Mouse (Mus musculus) heart, embryonic 14.5 days (tissue): ENCODE data around the gene Nsun3. TPM values are rescaled to one million over a fixed set of nuclear protein-coding genes. Genes with fewer than 3 reads are reported as not detected.
"Not testable (repeated sequence)": the region's sequence is repeated elsewhere in the genome, so short reads cannot be mapped to it uniquely, and the experiment has no call there.

Experiments used
- ATAC-seq: fragments of 200-750 bp; cut with Nextera tagmentation; 2 replicates; pipeline ENCODE4 v1.8.0; 2017; ENCODE audit warnings: low read depth, moderate TSS enrichment; ENCODE audit not compliant: insufficient number of reproducible peaks, insufficient read depth, low FRiP score
- H3K27ac ChIP-seq, 2 experiments: fragments of 200-500 bp in 1 of 2; fragments of 300-500 bp in 1 of 2; sonication (generic) in 1 of 2; replicated peaks in 1 of 2; 2 replicates each; pipeline ENCODE4 v1.5.1; 2012 to 2014; ENCODE audit warnings: low read depth in 2 of 2, low read length in 2 of 2, control low read depth in 1 of 2, mild to moderate bottlenecking in 1 of 2, mixed read lengths in 1 of 2; ENCODE audit not compliant: control insufficient read depth in 1 of 2, insufficient read depth in 1 of 2
- H3K27me3 ChIP-seq: fragments of 300-500 bp; sonication (generic); 2 replicates; pipeline ENCODE4 v1.6.1; 2014; ENCODE audit warnings: mild to moderate bottlenecking, low read length, control low read depth; ENCODE audit not compliant: control insufficient read depth, insufficient read depth
- H3K36me3 ChIP-seq: fragments of 300-500 bp; sonication (generic); 2 replicates; pipeline ENCODE4 v1.6.1; 2014; ENCODE audit warnings: mild to moderate bottlenecking, control low read depth, low read length, mixed read lengths; ENCODE audit not compliant: control insufficient read depth, insufficient read depth
- H3K4me1 ChIP-seq, 2 experiments: fragments of 200-500 bp in 1 of 2; fragments of 300-500 bp in 1 of 2; sonication (generic) in 1 of 2; 2 replicates each; pipeline ENCODE4 v1.6.1; 2012 to 2014; ENCODE audit warnings: low read length in 2 of 2, control low read depth in 1 of 2, mixed read lengths in 1 of 2; ENCODE audit not compliant: control insufficient read depth in 2 of 2, insufficient read depth in 2 of 2
- H3K4me2 ChIP-seq: fragments of 300-500 bp; sonication (generic); 2 replicates; pipeline ENCODE4 v1.6.1; 2014; ENCODE audit warnings: mild to moderate bottlenecking, low read length
- H3K4me3 ChIP-seq, 2 experiments: fragments of 200-500 bp in 1 of 2; fragments of 300-500 bp in 1 of 2; sonication (generic) in 1 of 2; 2 replicates each; pipeline ENCODE4 v1.5.1; 2012 to 2014; ENCODE audit warnings: low read length in 2 of 2, mild to moderate bottlenecking in 2 of 2, control low read depth in 1 of 2, low read depth in 1 of 2, moderate library complexity in 1 of 2; ENCODE audit not compliant: control insufficient read depth in 1 of 2, insufficient read depth in 1 of 2
- H3K9ac ChIP-seq: fragments of 300-500 bp; sonication (generic); 2 replicates; pipeline ENCODE4 v1.6.1; 2014; ENCODE audit warnings: mild to moderate bottlenecking, low read length
- H3K9me3 ChIP-seq: fragments of 300-500 bp; sonication (generic); 2 replicates; pipeline ENCODE4 v1.6.1; 2016; ENCODE audit warnings: low read length, control low read depth; ENCODE audit not compliant: control insufficient read depth
- WGBS: fragments of 180-500 bp; shearing (Covaris S2); extraction: QIAGEN DNeasy Blood & Tissue Kit; methylation state at CpG from one replicate; pipeline ENCODE4 v1.1.7; 2014; 5-methylcytosine and 5-hydroxymethylcytosine counted together
- polyA plus RNA-seq: library from polyadenylated mRNA; unstranded; fragments of >200 nt; fragmentation: Nextera tagmentation; extraction: Ambion mirVana; gene quantifications from 2 replicates; pipeline ENCODE4 v1.2.1, GENCODE M21; 2014

Nsun3 gene
- polyA plus RNA-seq, 1 experiment from 2014 or later, result 8.1 TPM

- Histone ChIP-seq H3K9ac (no peak overlapping the region), H3K9me3 (no peaks in the 10 kb centered on the region), H3K4me3 (no peak overlapping the region), H3K27ac (no peak overlapping the region), H3K27me3 (no peaks in the 10 kb centered on the region), H3K4me1 (no peaks in the 10 kb centered on the region), H3K36me3 (no peaks in the 10 kb centered on the region), H3K4me2 (no peak overlapping the region)
- WGBS, result 89% methylated on average over 4 of the region's 4 CpGs
- no peak for ATAC-seq
These were observed 33.5 kb downstream of the Nsun3 start for GRCm38 (mm10) chr16:62753079-62753478.

GRCm38 (mm10) chr16:62745875-62746274, 40.7 kb downstream of the Nsun3 start:
- no peak overlapping the region for H3K9ac ChIP-seq
- H3K9me3 ChIP-seq, result no peaks in the 10 kb centered on the region
- no peak for ATAC-seq
- 71% methylated on average over 2 of the region's 2 CpGs for WGBS
- H3K27me3 ChIP-seq, result no peaks in the 10 kb centered on the region
- no peaks in the 10 kb centered on the region for H3K36me3 ChIP-seq
- H3K4me3 ChIP-seq, result no peak overlapping the region
- H3K4me2 ChIP-seq, result no peak overlapping the region
- H3K27ac ChIP-seq, result no peak overlapping the region
- no peaks in the 10 kb centered on the region for H3K4me1 ChIP-seq

GRCm38 (mm10) chr16:62734359-62734758, 52.3 kb downstream of the Nsun3 start:
- H3K9me3 ChIP-seq, result no peaks in the 10 kb centered on the region
- H3K4me2 ChIP-seq, result no peak overlapping the region
- H3K36me3 ChIP-seq, result 0 out of 2 replicates have a peak, but pooled peaks cover 7% of the 10 kb centered on the region
- WGBS, result 92% methylated on average over 1 of the region's 1 CpGs
- H3K9ac ChIP-seq, result no peak overlapping the region
- H3K27ac ChIP-seq, result no peak overlapping the region
- ATAC-seq, result no peak
- no peak overlapping the region for H3K4me3 ChIP-seq
- no peaks in the 10 kb centered on the region for H3K27me3 ChIP-seq
- H3K4me1 ChIP-seq, result no peaks in the 10 kb centered on the region

- Histone ChIP-seq H3K27me3 (no peaks in the 10 kb centered on the region), H3K9ac (no peak overlapping the region), H3K4me1 (no peaks in the 10 kb centered on the region), H3K4me3 (no peak overlapping the region), H3K36me3 (0 out of 2 replicates have a peak, but pooled peaks cover 7% of the 10 kb centered on the region), H3K4me2 (no peak overlapping the region), H3K27ac (no peak overlapping the region), H3K9me3 (no peaks in the 10 kb centered on the region)
- ATAC-seq, result no peak
- 90% methylated on average over 4 of the region's 4 CpGs for WGBS
These were observed 56.3 kb downstream of the Nsun3 start for GRCm38 (mm10) chr16:62730291-62730690.

- ATAC-seq, result no peak
- Histone ChIP-seq H3K27ac (no peak overlapping the region), H3K4me2 (no peak overlapping the region), H3K9ac (no peak overlapping the region), H3K27me3 (no peaks in the 10 kb centered on the region), H3K4me3 (no peak overlapping the region), H3K36me3 (0 out of 2 replicates have a peak, but pooled peaks cover 5% of the 10 kb centered on the region), H3K9me3 (no peaks in the 10 kb centered on the region), H3K4me1 (no peaks in the 10 kb centered on the region)
- WGBS, result 58% methylated on average over 3 of the region's 3 CpGs
These were observed 56.8 kb downstream of the Nsun3 start for GRCm38 (mm10) chr16:62729846-62730245.

GRCm38 (mm10) chr16:62718255-62718654, 68.4 kb downstream of the Nsun3 start:
- WGBS, result 84% methylated on average over 8 of the region's 11 CpGs
- H3K27ac ChIP-seq, H3K9ac ChIP-seq, H3K4me3 ChIP-seq, H3K36me3 ChIP-seq, H3K27me3 ChIP-seq, H3K9me3 ChIP-seq, ATAC-seq, H3K4me2 ChIP-seq, H3K4me1 ChIP-seq: not testable (repeated sequence)

- Histone ChIP-seq H3K4me2 (no peak overlapping the region), H3K27ac (no peak overlapping the region), H3K4me3 (no peak overlapping the region), H3K4me1 (no peaks in the 10 kb centered on the region), H3K36me3 (no peaks in the 10 kb centered on the region), H3K9me3 (no peaks in the 10 kb centered on the region), H3K9ac (no peak overlapping the region), H3K27me3 (no peaks in the 10 kb centered on the region)
- no peak for ATAC-seq
- 79% methylated on average over 8 of the region's 8 CpGs for WGBS
These were observed 96.2 kb downstream of the Nsun3 start for GRCm38 (mm10) chr16:62690436-62690835.

GRCm38 (mm10) chr16:62686073-62686472, 100.5 kb downstream of the Nsun3 start:
- Histone ChIP-seq H3K4me3 (no peak overlapping the region), H3K36me3 (no peaks in the 10 kb centered on the region), H3K4me1 (no peaks in the 10 kb centered on the region), H3K9ac (no peak overlapping the region), H3K27me3 (no peaks in the 10 kb centered on the region), H3K27ac (no peak overlapping the region), H3K9me3 (no peaks in the 10 kb centered on the region), H3K4me2 (no peak overlapping the region)
- 53% methylated on average over 2 of the region's 2 CpGs for WGBS
- ATAC-seq, result no peak
